Mouse (Mus musculus) limb, embryonic 11.5 days (tissue): ENCODE data around the gene Smim27. TPM values are rescaled to one million over a fixed set of nuclear protein-coding genes. Genes with fewer than 3 reads are reported as not detected.

Experiments
- ATAC-seq: fragments of 200-750 bp; cut with Nextera tagmentation; 2 replicates; pipeline ENCODE4 v1.8.0; 2017; ENCODE audit warnings: low read depth; ENCODE audit not compliant: insufficient number of reproducible peaks, low FRiP score, low TSS enrichment
- DNase-seq: peaks from one replicate; pipeline ENCODE4 v3.0.0-alpha.2; 2015; ENCODE audit warnings: low spot score
- H3K27ac ChIP-seq: fragments of 300-500 bp; sonication (generic); replicated peaks from 2 replicates; pipeline ENCODE4 v1.5.1; 2014; ENCODE audit warnings: low read depth, mild to moderate bottlenecking, low read length
- H3K27me3 ChIP-seq: fragments of 300-500 bp; sonication (generic); 2 replicates; pipeline ENCODE4 v1.6.1; 2014; ENCODE audit warnings: mild to moderate bottlenecking, low read length, mixed read lengths; ENCODE audit not compliant: control insufficient read depth, insufficient read depth
- H3K36me3 ChIP-seq: fragments of 300-500 bp; sonication (generic); 2 replicates; pipeline ENCODE4 v1.6.1; 2014; ENCODE audit warnings: mild to moderate bottlenecking, low read length, moderate library complexity, mixed read lengths; ENCODE audit not compliant: control insufficient read depth, insufficient read depth
- H3K4me1 ChIP-seq: fragments of 300-500 bp; sonication (generic); 2 replicates; pipeline ENCODE4 v1.6.1; 2014; ENCODE audit warnings: low read length, mixed read lengths; ENCODE audit not compliant: control insufficient read depth, insufficient read depth
- H3K4me2 ChIP-seq: fragments of 300-500 bp; sonication (generic); 2 replicates; pipeline ENCODE4 v1.6.1; 2014; ENCODE audit warnings: low read depth, mild to moderate bottlenecking, moderate library complexity; ENCODE audit not compliant: severe bottlenecking
- H3K4me3 ChIP-seq: fragments of 300-500 bp; sonication (generic); 2 replicates; pipeline ENCODE4 v1.5.1; 2014; ENCODE audit warnings: low read depth, low read length
- H3K9ac ChIP-seq: fragments of 300-500 bp; sonication (generic); 2 replicates; pipeline ENCODE4 v1.6.1; 2014; ENCODE audit warnings: mild to moderate bottlenecking, low read length
- H3K9me3 ChIP-seq: fragments of 300-500 bp; sonication (generic); 2 replicates; pipeline ENCODE4 v1.6.1; 2016; ENCODE audit warnings: low read length; ENCODE audit not compliant: control insufficient read depth
- WGBS: fragments of 180-500 bp; shearing (Covaris S2); extraction: QIAGEN DNeasy Blood & Tissue Kit; methylation state at CpG from one replicate; pipeline ENCODE4 v1.1.7; 2014; 5-methylcytosine and 5-hydroxymethylcytosine counted together
- polyA plus RNA-seq: library from polyadenylated mRNA; unstranded; fragments of >200 nt; fragmentation: Nextera tagmentation; extraction: Ambion mirVana; gene quantifications from 2 replicates; pipeline ENCODE4 v1.2.1, GENCODE M21; 2014

Gene Smim27
- polyA plus RNA-seq, 1 experiment from 2014 or later: 24.7 TPM

GRCm38 (mm10) chr4:40243006-40243405 is 26.4 kb upstream of the Smim27 start:
- no peak for ATAC-seq
- Histone ChIP-seq H3K9me3 (no peaks in the 10 kb centered on the region), H3K27me3 (no peaks in the 10 kb centered on the region), H3K4me3 (no peak overlapping the region), H3K27ac (no peak overlapping the region), H3K4me1 (0 out of 2 replicates have a peak, but pooled peaks cover 6% of the 10 kb centered on the region), H3K9ac (no peak overlapping the region), H3K4me2 (no peak overlapping the region), H3K36me3 (no peaks in the 10 kb centered on the region)
- WGBS: 84% methylated on average over 4 of the region's 4 CpGs
- DNase-seq: no peak

GRCm38 (mm10) chr4:40244035-40244434 is 25.3 kb upstream of the Smim27 start:
- Histone ChIP-seq H3K27ac (no peak overlapping the region), H3K4me3 (no peak overlapping the region), H3K4me1 (0 out of 2 replicates have a peak, but pooled peaks cover 2% of the 10 kb centered on the region), H3K9ac (no peak overlapping the region), H3K36me3 (no peaks in the 10 kb centered on the region), H3K27me3 (no peaks in the 10 kb centered on the region), H3K9me3 (no peaks in the 10 kb centered on the region), H3K4me2 (no peak overlapping the region)
- ATAC-seq (no peak), DNase-seq (no peak)
- WGBS: 85% methylated on average over 8 of the region's 8 CpGs

GRCm38 (mm10) chr4:40250984-40251383 is 18.4 kb upstream of the Smim27 start:
- no peak for ATAC-seq
- Histone ChIP-seq H3K36me3 (no peaks in the 10 kb centered on the region), H3K9ac (no peak overlapping the region), H3K4me1 (no peaks in the 10 kb centered on the region), H3K4me2 (no peak overlapping the region), H3K9me3 (no peaks in the 10 kb centered on the region), H3K27ac (no peak overlapping the region), H3K27me3 (no peaks in the 10 kb centered on the region), H3K4me3 (no peak overlapping the region)
- 94% methylated on average over 5 of the region's 5 CpGs for WGBS
- no peak for DNase-seq

- Histone ChIP-seq H3K27ac (no peak overlapping the region), H3K4me1 (no peaks in the 10 kb centered on the region), H3K9me3 (no peaks in the 10 kb centered on the region), H3K4me2 (no peak overlapping the region), H3K4me3 (no peak overlapping the region), H3K36me3 (no peaks in the 10 kb centered on the region), H3K27me3 (no peaks in the 10 kb centered on the region), H3K9ac (no peak overlapping the region)
- 90% methylated on average over 2 of the region's 2 CpGs for WGBS
- DNase-seq (no peak), ATAC-seq (no peak)
Measured at GRCm38 (mm10) chr4:40253766-40254165, 15.6 kb upstream of the Smim27 start.

DNA sequence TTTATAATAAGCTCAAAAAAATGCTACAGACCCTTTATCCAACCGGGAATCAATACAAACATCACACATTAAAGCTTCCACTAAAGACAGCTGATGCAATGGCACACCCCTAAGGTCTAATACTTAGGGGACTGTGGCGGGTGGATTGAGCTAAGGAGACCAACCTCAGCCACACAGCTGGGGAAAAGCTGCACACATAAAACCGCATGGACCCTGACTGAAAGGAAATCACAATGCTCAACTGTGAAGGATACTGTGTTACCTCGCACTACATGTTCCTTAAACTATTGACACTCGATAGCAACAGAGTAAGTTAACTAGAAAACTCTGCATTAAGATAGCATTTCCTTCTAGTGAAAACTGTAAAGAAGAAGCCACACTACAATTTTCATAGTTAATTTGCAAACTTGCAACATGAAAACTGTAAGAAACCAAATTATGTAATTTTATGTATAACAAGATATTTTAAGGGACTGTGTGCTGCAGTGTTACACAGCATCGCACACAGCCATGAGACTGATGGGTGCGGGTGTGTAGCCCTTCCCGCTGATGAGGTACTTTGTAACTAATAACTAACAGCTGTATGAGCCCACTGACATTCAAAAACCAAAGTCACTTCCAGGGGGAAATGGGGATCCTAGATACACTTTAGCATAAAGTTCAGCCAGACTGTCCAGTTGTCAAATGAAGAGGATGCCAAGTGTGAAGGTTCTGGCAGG is 14.8 kb upstream of the Smim27 start:
- 71% methylated on average over 8 of the region's 8 CpGs for WGBS
- H3K36me3 ChIP-seq: no peaks in the 10 kb centered on the region
- no peak for DNase-seq

GRCm38 (mm10) chr4:40264321-40264720 is 5.1 kb upstream of the Smim27 start:
- H3K4me3 ChIP-seq: no peak overlapping the region
- no peak for DNase-seq
- 86% methylated on average over 1 of the region's 1 CpGs for WGBS
- no peaks in the 10 kb centered on the region for H3K27me3 ChIP-seq
- ATAC-seq: no peak
- no peak overlapping the region for H3K9ac ChIP-seq
- no peak overlapping the region for H3K4me2 ChIP-seq
- no peaks in the 10 kb centered on the region for H3K9me3 ChIP-seq
- H3K36me3 ChIP-seq: peaks cover 25% of the 10 kb centered on the region
- no peak overlapping the region for H3K27ac ChIP-seq
- peaks cover 2% of the 10 kb centered on the region; the same call in 1 of the 2 replicates for H3K4me1 ChIP-seq

More for the DNA sequence above, 14.8 kb upstream of the Smim27 start:
- no peak overlapping the region for H3K27ac ChIP-seq
- H3K27me3 ChIP-seq: no peaks in the 10 kb centered on the region
- H3K4me3 ChIP-seq: no peak overlapping the region
- no peak for ATAC-seq
- no peaks in the 10 kb centered on the region for H3K9me3 ChIP-seq
- no peak overlapping the region for H3K9ac ChIP-seq
- H3K4me1 ChIP-seq: no peaks in the 10 kb centered on the region
- no peak overlapping the region for H3K4me2 ChIP-seq

- Histone ChIP-seq H3K9ac (peak overlapping the region; percentile 91), H3K9me3 (no peaks in the 10 kb centered on the region), H3K4me3 (peak overlapping the region; percentile 79), H3K4me1 (peaks cover 2% of the 10 kb centered on the region; the same call in 1 of the 2 replicates), H3K27me3 (no peaks in the 10 kb centered on the region), H3K36me3 (peaks cover 4% of the 10 kb centered on the region), H3K4me2 (peak overlapping the region; percentile 74), H3K27ac (no peak overlapping the region)
- 73% methylated on average over 7 of the region's 7 CpGs for WGBS
- no peak for DNase-seq
- 0 out of 2 replicates have a peak, but pooled peaks have one; percentile 0 for ATAC-seq
Measured at GRCm38 (mm10) chr4:40267681-40268080, 1.7 kb upstream of the Smim27 start.

GRCm38 (mm10) chr4:40268204-40268813 is 1.1 kb upstream of the Smim27 start:
- under 1% methylated on average over 42 of the region's 50 CpGs for WGBS
- no peaks in the 10 kb centered on the region for H3K27me3 ChIP-seq
- H3K36me3 ChIP-seq: peaks cover 3% of the 10 kb centered on the region; the same call in 1 of the 2 replicates

More at GRCm38 (mm10) chr4:40268204-40268813, 1.1 kb upstream of the Smim27 start:
- peak; percentile 77 for ATAC-seq
- Histone ChIP-seq H3K9me3 (no peaks in the 10 kb centered on the region), H3K4me2 (peak overlapping the region; percentile 74), H3K9ac (peak overlapping the region; percentile 91), H3K4me3 (peak overlapping the region; percentile 79), H3K4me1 (peaks cover 2% of the 10 kb centered on the region; the same call in 1 of the 2 replicates), H3K27ac (peak overlapping the region; percentile 93)
- peak; percentile 96 for DNase-seq
